Mouse (Mus musculus): ENCODE results near the gene Neurog1.

Gene Neurog1

GRCm38 (mm10) chr13:56257469-56258153 is 5.6 kb upstream of the Neurog1 start:
- DNase-seq: no peak

DNA sequence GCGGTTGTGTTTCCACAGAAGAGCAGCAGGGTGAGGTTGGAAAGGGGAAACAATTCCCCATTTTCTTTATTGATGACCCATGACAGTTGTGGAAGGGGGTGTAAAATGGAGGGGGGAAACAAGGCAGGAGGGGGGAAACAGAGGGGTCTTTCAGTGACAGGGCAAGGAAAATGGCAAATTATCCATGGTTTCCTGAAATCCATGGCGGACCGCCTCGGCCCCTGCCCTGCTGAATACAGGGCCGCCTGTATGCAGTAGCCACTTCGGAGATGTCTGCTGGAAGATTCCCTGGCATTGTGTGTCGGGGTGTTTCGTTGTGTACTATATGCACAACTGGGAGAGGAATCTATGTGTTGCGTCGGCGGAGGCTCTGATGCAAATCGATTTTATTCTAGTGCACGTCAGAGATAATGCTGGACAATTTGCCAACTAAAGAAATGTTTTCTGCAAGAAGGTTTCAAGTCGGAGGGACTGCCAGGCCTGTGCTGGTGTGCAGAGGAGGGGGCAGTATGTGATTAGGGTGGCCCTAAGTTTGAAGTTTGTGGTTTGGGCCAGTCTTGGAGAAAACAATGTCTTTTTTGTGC is 4.8 kb upstream of the Neurog1 start:
- DNase-seq: no peak

- no peak for DNase-seq
Observed at GRCm38 (mm10) chr13:56253379-56253778, 1.4 kb upstream of the Neurog1 start.

GRCm38 (mm10) chr13:56252783-56253182 is 820 bp upstream of the Neurog1 start:
- no peak for DNase-seq

- DNase-seq: no peak
Observed at GRCm38 (mm10) chr13:56251176-56251923, 613 bp downstream of the Neurog1 start.

GRCm38 (mm10) chr13:56250551-56251161 is 1.3 kb downstream of the Neurog1 start:
- no peak for DNase-seq

- DNase-seq: no peak
Observed at GRCm38 (mm10) chr13:56249593-56250341, 2.2 kb downstream of the Neurog1 start.

DNA sequence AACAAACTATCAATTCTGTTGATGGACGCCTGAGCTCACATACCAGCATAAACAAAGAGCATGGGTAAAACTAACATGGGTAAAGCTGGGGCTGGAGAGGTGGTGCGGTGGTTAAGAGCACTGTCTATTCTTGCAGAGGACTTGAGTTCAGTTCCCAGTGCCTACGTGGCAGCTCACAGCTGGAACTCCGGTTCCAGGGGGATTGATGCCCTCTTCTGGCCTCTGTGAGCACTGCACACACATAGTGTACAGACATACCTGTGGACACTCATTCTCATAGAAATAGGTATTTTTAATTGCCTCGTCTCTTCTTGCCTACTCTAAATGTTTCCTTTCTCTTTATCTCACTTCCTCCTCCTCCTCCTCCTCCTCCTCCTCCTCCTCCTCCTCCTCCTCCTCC is 8.9 kb downstream of the Neurog1 start:
- no peak for DNase-seq

- no peak for DNase-seq
Observed at GRCm38 (mm10) chr13:56240012-56240770, 11.8 kb downstream of the Neurog1 start.

- no peak for DNase-seq
Observed at GRCm38 (mm10) chr13:56237905-56238304, 14.1 kb downstream of the Neurog1 start.

- no peak for DNase-seq
Observed at GRCm38 (mm10) chr13:56236194-56236593, 15.8 kb downstream of the Neurog1 start.

DNA sequence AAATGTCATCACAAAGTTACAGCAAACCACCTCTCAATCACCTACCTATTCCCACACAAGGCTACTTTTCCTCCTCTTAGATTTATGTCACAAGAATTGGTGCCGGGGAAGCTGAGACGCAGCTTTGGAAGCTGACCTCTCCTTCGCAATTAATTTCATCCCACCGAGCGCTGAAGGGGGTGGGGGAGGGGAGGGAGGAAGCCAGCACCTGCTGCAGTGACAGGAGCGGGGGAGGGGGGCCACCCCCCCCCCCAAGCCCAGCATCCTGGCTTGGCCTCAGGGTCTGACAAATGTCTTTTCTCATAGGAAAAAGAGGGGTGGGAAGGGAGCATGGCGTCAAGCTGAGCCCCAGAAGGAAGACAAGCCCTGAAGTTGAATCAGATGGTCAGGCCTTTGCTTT is 23.2 kb downstream of the Neurog1 start:
- DNase-seq: no peak

DNA sequence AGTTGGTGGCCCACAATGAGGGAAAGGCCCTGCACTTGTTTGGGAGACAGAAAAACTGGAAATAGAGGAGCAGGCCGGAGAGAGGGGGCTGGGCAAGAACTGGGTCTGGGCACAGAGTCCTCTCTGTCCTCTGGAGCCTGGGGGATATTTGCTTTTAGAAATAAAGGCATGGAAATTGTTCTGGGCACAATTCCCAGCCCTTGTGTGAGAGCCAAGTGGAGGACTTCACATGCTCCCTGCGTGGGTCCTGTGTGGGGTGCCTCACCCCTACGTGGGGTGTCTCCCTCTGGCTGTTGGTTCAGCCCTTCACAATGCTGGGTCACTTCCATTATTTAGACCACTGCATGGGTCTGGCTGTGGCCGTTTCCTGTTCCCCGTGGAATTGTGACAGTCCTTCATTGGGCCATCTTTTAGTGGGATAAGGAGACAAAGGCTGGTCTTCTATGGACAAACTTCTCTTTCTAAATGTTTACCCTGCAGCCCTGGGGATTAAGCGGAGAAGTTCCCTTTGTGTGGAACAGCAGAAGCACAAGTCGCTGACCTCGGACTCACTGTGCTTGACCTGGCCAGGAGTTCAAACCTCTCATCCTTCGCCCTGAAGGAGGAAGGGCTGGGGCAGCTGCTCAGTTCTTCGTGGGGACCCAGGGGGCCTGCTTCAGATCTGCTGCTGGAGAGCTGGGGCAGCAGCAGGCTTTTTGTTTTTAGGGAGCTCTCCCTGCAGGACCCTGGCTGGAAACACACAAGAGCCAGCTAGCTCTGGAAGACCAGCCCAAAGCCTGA is 25.6 kb downstream of the Neurog1 start:
- DNase-seq: no peak

DNA sequence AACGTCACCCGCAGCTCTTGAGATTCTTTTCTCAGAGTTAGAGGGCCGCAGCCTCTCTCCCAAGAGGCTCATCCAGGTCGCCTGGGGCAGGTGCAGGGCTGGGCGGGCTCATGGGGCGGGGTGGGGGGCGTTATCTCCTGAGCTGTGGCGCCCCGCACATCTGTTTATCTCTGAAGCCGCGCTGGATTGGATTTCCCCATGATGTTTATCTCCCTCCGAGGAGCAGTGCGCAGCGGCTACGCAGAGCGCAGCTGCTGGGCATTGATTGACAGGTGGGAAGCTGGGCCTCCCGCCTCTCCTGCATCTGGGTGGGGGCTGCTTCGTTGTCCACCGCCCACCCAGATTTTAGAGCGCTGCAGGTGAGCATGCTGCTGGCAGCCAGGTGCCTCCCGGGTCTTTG is 28.3 kb downstream of the Neurog1 start:
- no peak for DNase-seq

GRCm38 (mm10) chr13:56222849-56223246 is 29.1 kb downstream of the Neurog1 start:
- DNase-seq: no peak

DNA sequence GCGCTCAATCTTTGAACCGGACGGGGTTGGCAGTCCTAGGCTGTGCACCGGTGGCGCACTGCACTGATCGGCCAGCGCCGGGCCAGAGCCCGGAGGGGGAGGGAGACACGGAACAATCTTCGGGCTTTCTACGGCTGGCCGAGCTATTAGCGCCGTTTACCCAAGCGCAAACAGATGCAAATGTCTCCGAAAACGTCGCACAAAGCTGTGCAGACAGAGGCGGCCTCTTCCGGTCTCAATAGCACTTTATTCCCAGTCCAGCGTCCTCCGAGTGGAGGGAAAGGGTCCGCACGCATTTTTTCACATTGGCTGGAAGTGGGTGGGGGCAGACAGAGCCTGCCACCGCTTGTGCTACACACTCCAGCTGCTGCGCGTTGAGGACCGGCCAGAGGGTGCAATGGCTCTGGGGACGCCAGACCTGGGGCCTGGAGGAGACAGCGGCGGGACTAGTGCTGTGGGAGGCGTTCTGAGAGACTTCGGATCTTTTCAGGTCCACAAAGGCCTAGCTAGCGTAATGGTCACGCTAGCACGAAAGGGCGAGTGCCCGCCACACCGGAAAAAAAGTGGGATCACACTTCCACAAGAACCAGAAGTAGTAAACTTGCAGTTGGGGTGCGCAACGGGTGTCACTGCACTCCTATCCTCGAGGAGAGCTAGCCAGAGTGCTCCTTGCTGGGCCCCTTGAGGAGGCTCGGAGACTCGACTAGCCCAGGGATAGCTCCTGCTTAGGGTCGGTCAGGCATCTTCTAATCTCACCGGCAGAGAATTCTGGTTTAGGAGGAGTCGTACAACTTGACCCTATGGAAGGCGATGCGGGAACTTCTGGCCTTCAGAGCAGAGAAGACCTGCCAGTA is 29.7 kb downstream of the Neurog1 start:
- DNase-seq: no peak

DNA sequence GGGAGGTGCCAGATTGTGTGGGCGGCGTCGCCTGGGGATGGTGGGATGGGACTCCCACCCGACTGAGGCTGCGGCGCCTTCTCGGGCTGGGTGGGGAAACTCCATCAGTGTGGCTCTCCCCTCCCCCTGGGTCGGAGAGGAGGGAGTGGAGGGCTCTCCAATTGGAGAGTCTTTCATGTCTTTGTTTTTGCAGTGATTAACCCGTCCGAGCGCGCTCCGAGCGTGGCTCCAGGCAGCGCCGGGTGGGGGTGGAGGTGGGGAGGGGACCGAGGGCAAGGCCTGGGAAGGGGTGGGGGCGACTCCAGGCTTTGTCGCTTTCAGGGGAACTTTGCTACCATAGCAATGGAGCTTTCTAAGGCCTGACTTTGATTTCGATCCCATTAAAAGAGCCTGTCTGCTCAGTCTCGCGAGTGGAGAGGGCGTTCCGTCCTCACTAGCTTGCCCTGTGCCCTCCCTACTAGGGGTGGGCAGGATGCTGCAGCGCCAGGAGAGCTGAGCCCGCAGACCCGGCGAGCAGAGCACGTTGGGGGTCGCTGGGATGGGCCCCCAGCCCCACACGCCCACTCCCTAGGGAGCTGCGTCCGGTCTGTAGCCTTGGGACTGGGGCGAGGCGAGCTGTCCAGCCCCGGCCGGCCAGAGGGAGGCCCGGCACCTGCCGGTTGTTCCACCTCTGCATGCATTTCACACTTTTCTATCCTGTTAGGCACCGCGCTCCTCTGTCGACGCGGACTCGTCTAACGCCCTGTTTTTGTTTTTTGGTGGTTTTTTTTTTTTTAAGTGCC is 30.6 kb downstream of the Neurog1 start:
- DNase-seq: no peak

- DNase-seq: no peak
Observed at GRCm38 (mm10) chr13:56219254-56219653, 32.7 kb downstream of the Neurog1 start.

- no peak for DNase-seq
Observed at GRCm38 (mm10) chr13:56216090-56216489, 35.9 kb downstream of the Neurog1 start.

GRCm38 (mm10) chr13:56214633-56215032 is 37.3 kb downstream of the Neurog1 start:
- DNase-seq: no peak
